Mouse (Mus musculus) ES-E14 (cell line): ENCODE results near the gene Slc25a5. TPM values are rescaled to one million over a fixed set of nuclear protein-coding genes. Genes with fewer than 3 reads are reported as not detected.

Experiments
- DNase-seq: peaks from one replicate; pipeline ENCODE4 v3.0.0-alpha.2; 2013; ENCODE audit warnings: low read depth, low spot score
- H3K27ac ChIP-seq: 2 replicates; pipeline ENCODE4 v1.5.1; 2012; ENCODE audit warnings: low read depth, mild to moderate bottlenecking, low read length, moderate library complexity, mixed read lengths; ENCODE audit not compliant: poor library complexity, insufficient read depth, severe bottlenecking
- H3K36me3 ChIP-seq: 2 replicates; pipeline ENCODE4 v1.6.1; 2012; ENCODE audit warnings: mild to moderate bottlenecking, low read length, moderate library complexity, mixed read lengths; ENCODE audit not compliant: control insufficient read depth, poor library complexity, insufficient read depth, severe bottlenecking
- H3K4me1 ChIP-seq, 2 experiments: fragments of 150-350 bp in 1 of 2; sonication (generic) in 1 of 2; 2 replicates each; pipeline ENCODE4 v1.6.1; 2012; ENCODE audit warnings: low read length in 2 of 2, mild to moderate bottlenecking in 1 of 2, mixed read lengths in 1 of 2; ENCODE audit not compliant: control insufficient read depth in 2 of 2, insufficient read depth in 2 of 2, poor library complexity in 1 of 2
- H3K4me3 ChIP-seq, 2 experiments: fragments of 150-350 bp in 1 of 2; sonication (generic) in 1 of 2; 2 replicates each; pipeline ENCODE4 v1.5.1; 2012; ENCODE audit warnings: low read length in 2 of 2, low read depth in 1 of 2, mild to moderate bottlenecking in 1 of 2, mixed read lengths in 1 of 2; ENCODE audit not compliant: insufficient read depth in 1 of 2, poor library complexity in 1 of 2, severe bottlenecking in 1 of 2
- H3K9ac ChIP-seq: 2 replicates; pipeline ENCODE4 v1.6.1; 2012; ENCODE audit warnings: low read depth, mild to moderate bottlenecking, low read length, mixed read lengths; ENCODE audit not compliant: poor library complexity, insufficient read depth, severe bottlenecking
- H3K9me3 ChIP-seq: fragments of 150-350 bp; sonication (generic); 2 replicates; pipeline ENCODE4 v1.6.1; 2012; ENCODE audit warnings: low read depth, mild to moderate bottlenecking, low read length; ENCODE audit not compliant: control insufficient read depth, insufficient read depth
- CHD2 ChIP-seq: IDR thresholded peaks from 2 replicates; pipeline ENCODE4 v1.6.1; 2014; ENCODE audit warnings: mild to moderate bottlenecking, low read depth, low read length, inconsistent platforms
- HCFC1 ChIP-seq: IDR thresholded peaks from 2 replicates; pipeline ENCODE4 v1.6.1; 2012; ENCODE audit warnings: low read length, inconsistent platforms, borderline replicate concordance; ENCODE audit not compliant: insufficient read depth
- MAFK ChIP-seq: IDR thresholded peaks from 2 replicates; pipeline ENCODE4 v1.6.1; 2014; ENCODE audit warnings: mild to moderate bottlenecking, low read depth, low read length, inconsistent platforms; ENCODE audit not compliant: insufficient read depth
- ZC3H11A ChIP-seq: IDR thresholded peaks from 2 replicates; pipeline ENCODE4 v1.6.1; 2012; ENCODE audit warnings: low read depth, mild to moderate bottlenecking, inconsistent platforms, low read length, borderline replicate concordance
- ZNF384 ChIP-seq: IDR thresholded peaks from 2 replicates; pipeline ENCODE4 v1.6.1; 2012; ENCODE audit warnings: low read depth, low read length, inconsistent platforms
- in situ Hi-C, 2 experiments: fragments of 600-800 bp; cut with MboI; formaldehyde crosslinking; loops; one replicate each; pipeline ENCODE4 v1.15.1; 2025; ENCODE audit warnings: low sequenced_read_pairs in 2 of 2, inconsistent platforms in 1 of 2; ENCODE audit not compliant: unreplicated experiment in 2 of 2
- total RNA-seq: library from RNA; depleted of rRNA; stranded (reverse); fragments of 300-350 nt; gene quantifications from 2 replicates; pipeline ENCODE4 v1.2.3, GENCODE M21; 2012

The Slc25a5 gene
- total RNA-seq, 1 experiment, result 605 TPM

- Histone ChIP-seq H3K9me3 (no peaks in the 10 kb centered on the region), H3K4me1 (peaks cover 0 to 8% of the 10 kb centered on the region in 2 experiments; a peak in 2 of 4 replicates), H3K27ac (no peak overlapping the region), H3K9ac (no peak overlapping the region), H3K4me3 (no peak overlapping the region), H3K36me3 (no peaks in the 10 kb centered on the region)
- DNase-seq, result no peak
- in situ Hi-C loops, result no loop called here
- no peak for TF ChIP-seq HCFC1
- no peak for TF ChIP-seq MAFK
- no peak for TF ChIP-seq ZC3H11A
- TF ChIP-seq ZNF384, result no peak
- no peak for TF ChIP-seq CHD2
Measured at GRCm38 (mm10) chrX:36772591-36772990, 22.9 kb upstream of the Slc25a5 start.

GRCm38 (mm10) chrX:36775520-36775919 is 19.9 kb upstream of the Slc25a5 start:
- Histone ChIP-seq H3K4me3 (no peak overlapping the region), H3K27ac (no peak overlapping the region; the same call in 1 of the 2 replicates), H3K9me3 (no peaks in the 10 kb centered on the region), H3K36me3 (no peaks in the 10 kb centered on the region), H3K4me1 (peaks cover 0 to 6% of the 10 kb centered on the region in 2 experiments; a peak in 2 of 4 replicates), H3K9ac (no peak overlapping the region)
- DNase-seq, result no peak
- in situ Hi-C loops, result no loop called here
- TF ChIP-seq MAFK (no peak), CHD2 (no peak), HCFC1 (no peak), ZC3H11A (no peak), ZNF384 (no peak)

GRCm38 (mm10) chrX:36777694-36778093 is 17.8 kb upstream of the Slc25a5 start:
- Histone ChIP-seq H3K4me1 (peaks cover 0 to 3% of the 10 kb centered on the region in 2 experiments; a peak in 2 of 4 replicates), H3K9me3 (no peaks in the 10 kb centered on the region), H3K36me3 (no peaks in the 10 kb centered on the region), H3K4me3 (no peak overlapping the region), H3K9ac (no peak overlapping the region), H3K27ac (no peak overlapping the region)
- no peak for DNase-seq
- in situ Hi-C loops, result no loop called here
- TF ChIP-seq ZC3H11A (no peak), CHD2 (no peak)

- in situ Hi-C loops, result no loop called here
- Histone ChIP-seq H3K36me3 (no peaks in the 10 kb centered on the region), H3K4me3 (no peak overlapping the region), H3K9me3 (no peaks in the 10 kb centered on the region), H3K27ac (no peak overlapping the region), H3K9ac (no peak overlapping the region), H3K4me1 (0 out of 4 replicates have a peak, but pooled peaks cover 0 to 2% of the 10 kb centered on the region in 2 experiments)
- TF ChIP-seq ZC3H11A (no peak), HCFC1 (peak; percentile 85)
- DNase-seq, result no peak
Measured at GRCm38 (mm10) chrX:36789360-36789759, 6.1 kb upstream of the Slc25a5 start.

- no peak overlapping the region for H3K9ac ChIP-seq
- in situ Hi-C loops, result no loop called here
- peaks cover 0 to 2% of the 10 kb centered on the region in 2 experiments; a peak in 1 of 4 replicates for H3K4me1 ChIP-seq
- DNase-seq, result no peak
- no peak for TF ChIP-seq MAFK
- no peak for TF ChIP-seq ZNF384
- no peak for TF ChIP-seq CHD2
- no peak for TF ChIP-seq ZC3H11A
- no peak for TF ChIP-seq HCFC1
- no peaks in the 10 kb centered on the region for H3K9me3 ChIP-seq
- peak overlapping the region; percentile 53; the same call in 1 of the 2 replicates for H3K27ac ChIP-seq
- H3K36me3 ChIP-seq, result peaks cover 16% of the 10 kb centered on the region
- H3K4me3 ChIP-seq, result peak overlapping the region in 1 of 2 experiments; percentile 90; a peak in 1 of 4 replicates
Measured at GRCm38 (mm10) chrX:36794571-36794970, 880 bp upstream of the Slc25a5 start.
